Mouse (Mus musculus) E14TG2a.4 (cell line): ENCODE measurements around the gene Tmem72.

Experiments used
- CTCF ChIP-seq: conservative IDR thresholded peaks from 2 replicates; pipeline ENCODE4 v1.5.1; 2014; ENCODE audit warnings: low read length
- NANOG ChIP-seq: IDR thresholded peaks from 2 replicates; pipeline ENCODE4 v1.6.1; 2014; ENCODE audit warnings: borderline replicate concordance, low read length, mixed read lengths
- POU5F1 ChIP-seq: IDR thresholded peaks from 2 replicates; pipeline ENCODE4 v1.6.1; 2014; ENCODE audit warnings: low read length, borderline replicate concordance

DNA sequence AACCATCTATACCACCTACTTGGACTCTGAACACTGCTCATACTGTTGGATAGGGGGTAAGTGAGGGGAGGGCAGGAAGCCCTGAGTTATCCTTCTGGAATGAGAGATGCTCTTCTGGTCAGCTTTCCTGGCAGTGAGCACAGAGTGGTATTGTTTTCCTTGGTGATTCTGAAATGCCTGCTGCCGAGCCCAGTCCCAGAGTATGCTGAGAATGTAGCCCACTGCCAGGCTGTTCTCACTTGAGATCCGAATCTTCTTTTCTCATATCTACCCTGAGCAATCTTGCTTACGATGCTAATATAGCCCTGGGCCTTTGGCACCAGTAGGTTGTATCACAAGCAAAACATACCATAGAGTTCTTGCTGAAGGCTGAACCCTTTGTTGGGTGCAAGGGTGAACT, 22.4 kb downstream of the Tmem72 start:
- no peak for TF ChIP-seq CTCF
- no peak for TF ChIP-seq POU5F1
- TF ChIP-seq NANOG = no peak
